Mouse (Mus musculus): ENCODE measurements at regions not wholly inside any gene's neighbourhood (a gene's known extent, or its start where the extent isn't known, plus 50 kb on each side); places are given as distances from the start of the nearest gene placed in this dataset.

DNA sequence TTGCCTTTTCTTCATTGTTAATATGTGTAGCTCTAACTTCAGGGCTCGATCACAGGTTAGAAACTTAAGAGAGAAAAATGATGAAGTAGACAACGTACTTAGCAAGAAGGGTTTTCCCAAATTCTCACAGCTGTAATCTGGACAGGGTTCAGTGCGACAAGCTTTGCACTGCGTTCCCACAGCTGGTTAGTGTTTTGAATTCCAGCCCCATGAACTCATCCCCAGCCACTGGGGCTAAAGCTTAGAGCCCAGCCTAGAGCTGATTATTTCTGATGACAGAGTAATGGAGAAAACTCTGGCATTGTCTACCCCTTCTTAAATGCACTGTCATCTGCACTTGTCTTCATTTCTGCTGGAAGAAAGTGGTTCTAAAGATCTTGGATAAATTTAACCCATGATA, 319.7 kb upstream of the Jag1 start:
- Histone ChIP-seq H3K4me1 (ENCODE audit: control insufficient read depth, insufficient read depth, low read length) (no peaks in the 10 kb centered on the region), H3K27ac (ENCODE audit: insufficient read depth, low read length) (no peak overlapping the region), H3K4me3 (replicated peaks; ENCODE audit: insufficient read depth, low read depth, low read length) (no peak overlapping the region), H3K27me3 (ENCODE audit: control insufficient read depth, insufficient read depth, low read length) (no peaks in the 10 kb centered on the region; the same call in 1 of the 2 replicates)
- WGBS: 85% methylated on average over 4 of the region's 4 CpGs
- DNase-seq: no peak
- TF ChIP-seq CTCF (IDR thresholded peaks at IDR 0.05; ENCODE audit: borderline replicate concordance, insufficient read depth, low read depth, low read length) (no peak), POLR2A (IDR thresholded peaks at IDR 0.05; ENCODE audit: borderline replicate concordance, insufficient read depth, low read length) (no peak)

DNA sequence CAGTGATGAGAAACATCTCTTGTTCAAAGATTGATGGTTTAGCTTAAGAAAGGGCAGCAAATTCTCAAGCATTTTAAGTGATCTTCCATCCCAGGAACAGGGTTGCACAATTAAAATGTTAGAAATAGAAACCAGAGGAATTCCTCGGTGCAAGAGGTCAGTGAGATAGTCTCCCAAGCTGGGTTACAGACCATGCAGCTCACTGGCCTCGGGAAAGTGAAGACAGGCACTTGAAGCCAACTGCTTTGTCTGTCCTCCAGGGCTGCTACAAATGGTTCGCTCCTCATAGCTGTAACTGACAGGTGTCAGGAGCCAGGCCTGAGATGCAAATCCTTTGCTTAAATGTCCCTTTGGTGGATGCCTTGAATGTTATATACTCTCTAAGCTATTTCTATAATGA, 306.2 kb upstream of the Jag1 start:
- TF ChIP-seq CTCF (IDR thresholded peaks at IDR 0.05; ENCODE audit: borderline replicate concordance, insufficient read depth, low read depth, low read length) (no peak), POLR2A (IDR thresholded peaks at IDR 0.05; ENCODE audit: borderline replicate concordance, insufficient read depth, low read length) (no peak)
- Histone ChIP-seq H3K27me3 (ENCODE audit: control insufficient read depth, insufficient read depth, low read length) (no peaks in the 10 kb centered on the region), H3K4me3 (replicated peaks; ENCODE audit: insufficient read depth, low read depth, low read length) (no peak overlapping the region), H3K4me1 (ENCODE audit: control insufficient read depth, insufficient read depth, low read length) (no peaks in the 10 kb centered on the region), H3K27ac (ENCODE audit: insufficient read depth, low read length) (no peak overlapping the region)
- 71% methylated on average over 3 of the region's 3 CpGs for whole genome bisulfite sequencing
- DNase-seq: no peak

- WGBS: 66% methylated on average over 4 of the region's 4 CpGs
- no peak overlapping the region for H3K4me3 ChIP-seq (replicated peaks; ENCODE audit: insufficient read depth, low read depth, low read length)
- H3K27me3 ChIP-seq (ENCODE audit: control insufficient read depth, insufficient read depth, low read length): no peaks in the 10 kb centered on the region
- H3K4me1 ChIP-seq (ENCODE audit: control insufficient read depth, insufficient read depth, low read length): no peaks in the 10 kb centered on the region
- no peak overlapping the region for H3K27ac ChIP-seq (ENCODE audit: insufficient read depth, low read length)
- TF ChIP-seq POLR2A (IDR thresholded peaks at IDR 0.05; ENCODE audit: borderline replicate concordance, insufficient read depth, low read length) (no peak), CTCF (IDR thresholded peaks at IDR 0.05; ENCODE audit: borderline replicate concordance, insufficient read depth, low read depth, low read length) (no peak)
- DNase-seq: no peak
Measured at GRCm38 (mm10) chr2:137419678-137420077, 303.2 kb upstream of the Jag1 start.

DNA sequence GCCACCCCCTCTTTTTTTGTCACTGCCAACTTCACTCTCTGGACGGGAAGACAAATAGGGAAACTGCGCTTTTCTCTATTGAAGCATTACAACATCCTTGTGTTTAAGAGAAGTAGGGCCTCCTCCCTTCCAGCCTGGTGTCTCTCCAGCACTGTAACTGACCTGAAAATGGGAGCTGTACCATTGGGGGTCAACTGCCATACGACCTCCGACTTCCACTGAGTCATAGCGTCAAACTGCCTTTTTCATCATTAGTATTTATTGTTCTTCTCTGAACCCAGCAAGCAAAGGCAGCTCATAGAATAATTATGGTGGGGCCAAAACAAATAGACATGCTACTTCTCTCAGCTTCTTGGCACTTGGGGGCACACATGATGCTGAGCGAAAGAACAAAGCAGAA, 301.2 kb upstream of the Jag1 start:
- Histone ChIP-seq H3K27ac (ENCODE audit: insufficient read depth, low read length) (no peak overlapping the region), H3K4me3 (replicated peaks; ENCODE audit: insufficient read depth, low read depth, low read length) (no peak overlapping the region), H3K4me1 (ENCODE audit: control insufficient read depth, insufficient read depth, low read length) (no peaks in the 10 kb centered on the region), H3K27me3 (ENCODE audit: control insufficient read depth, insufficient read depth, low read length) (no peaks in the 10 kb centered on the region)
- no peak for DNase-seq
- no peak for TF ChIP-seq POLR2A (IDR thresholded peaks at IDR 0.05; ENCODE audit: borderline replicate concordance, insufficient read depth, low read length)
- no peak for TF ChIP-seq CTCF (IDR thresholded peaks at IDR 0.05; ENCODE audit: borderline replicate concordance, insufficient read depth, low read depth, low read length)
- 83% methylated on average over 6 of the region's 6 CpGs for WGBS

DNA sequence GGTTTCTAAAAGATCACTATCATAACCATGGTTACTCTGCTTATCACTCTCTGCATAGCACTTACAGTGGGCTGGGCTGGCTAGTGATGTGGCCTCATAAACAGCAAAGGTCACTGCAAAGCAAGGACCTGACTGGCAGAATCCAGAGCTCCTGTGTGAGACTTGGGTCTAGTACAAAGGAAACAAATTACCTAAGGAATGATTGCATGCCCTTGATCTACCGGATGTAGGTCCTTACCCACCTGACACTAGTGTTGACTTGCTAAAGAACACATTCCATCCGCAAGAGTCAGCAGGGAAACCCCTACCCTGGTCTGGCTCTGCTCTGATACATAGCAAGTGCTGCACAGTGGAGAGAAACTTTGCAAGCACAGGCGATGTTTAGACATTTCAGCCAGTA, 297.0 kb upstream of the Jag1 start:
- H3K4me1 ChIP-seq (ENCODE audit: control insufficient read depth, insufficient read depth, low read length): no peaks in the 10 kb centered on the region
- H3K27me3 ChIP-seq (ENCODE audit: control insufficient read depth, insufficient read depth, low read length): no peaks in the 10 kb centered on the region
- WGBS: 86% methylated on average over 3 of the region's 3 CpGs
- no peak for TF ChIP-seq POLR2A (IDR thresholded peaks at IDR 0.05; ENCODE audit: borderline replicate concordance, insufficient read depth, low read length)
- TF ChIP-seq CTCF (IDR thresholded peaks at IDR 0.05; ENCODE audit: borderline replicate concordance, insufficient read depth, low read depth, low read length): no peak
- H3K27ac ChIP-seq (ENCODE audit: insufficient read depth, low read length): no peak overlapping the region
- DNase-seq: no peak
- H3K4me3 ChIP-seq (replicated peaks; ENCODE audit: insufficient read depth, low read depth, low read length): no peak overlapping the region

GRCm38 (mm10) chr2:137409611-137410010, 293.2 kb upstream of the Jag1 start:
- WGBS: 94% methylated on average over 2 of the region's 2 CpGs
- H3K4me3 ChIP-seq (replicated peaks; ENCODE audit: insufficient read depth, low read depth, low read length): no peak overlapping the region
- no peaks in the 10 kb centered on the region for H3K27me3 ChIP-seq (ENCODE audit: control insufficient read depth, insufficient read depth, low read length)
- DNase-seq: no peak
- H3K27ac ChIP-seq (ENCODE audit: insufficient read depth, low read length): no peak overlapping the region
- no peaks in the 10 kb centered on the region for H3K4me1 ChIP-seq (ENCODE audit: control insufficient read depth, insufficient read depth, low read length)
- TF ChIP-seq CTCF (IDR thresholded peaks at IDR 0.05; ENCODE audit: borderline replicate concordance, insufficient read depth, low read depth, low read length) (no peak), POLR2A (IDR thresholded peaks at IDR 0.05; ENCODE audit: borderline replicate concordance, insufficient read depth, low read length) (no peak)

GRCm38 (mm10) chr2:137408294-137408693, 291.9 kb upstream of the Jag1 start:
- WGBS: 93% methylated on average over 2 of the region's 2 CpGs
- Histone ChIP-seq H3K27me3 (ENCODE audit: control insufficient read depth, insufficient read depth, low read length) (no peaks in the 10 kb centered on the region), H3K27ac (ENCODE audit: insufficient read depth, low read length) (no peak overlapping the region), H3K4me3 (replicated peaks; ENCODE audit: insufficient read depth, low read depth, low read length) (no peak overlapping the region), H3K4me1 (ENCODE audit: control insufficient read depth, insufficient read depth, low read length) (no peaks in the 10 kb centered on the region)
- TF ChIP-seq CTCF (IDR thresholded peaks at IDR 0.05; ENCODE audit: borderline replicate concordance, insufficient read depth, low read depth, low read length): no peak
- no peak for TF ChIP-seq POLR2A (IDR thresholded peaks at IDR 0.05; ENCODE audit: borderline replicate concordance, insufficient read depth, low read length)
- no peak for DNase-seq

DNA sequence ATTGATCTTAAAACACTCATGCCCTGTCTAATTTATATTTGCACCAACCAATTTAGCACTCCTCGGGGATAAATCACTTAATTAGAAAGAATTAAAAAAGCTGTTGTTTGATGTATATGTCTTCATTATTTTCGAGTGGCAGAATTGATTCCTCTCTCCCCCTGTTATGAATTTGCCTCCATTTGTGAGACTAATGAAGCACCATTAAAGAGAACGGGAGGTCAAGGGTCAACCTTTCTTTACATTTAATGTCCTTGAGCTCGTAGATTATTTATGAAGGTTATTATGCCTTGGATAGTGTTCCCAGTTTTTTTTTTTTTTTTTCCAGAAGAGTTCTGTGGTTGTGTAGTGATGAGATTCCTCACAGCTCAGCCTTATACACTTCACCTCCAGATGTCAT, 277.0 kb upstream of the Jag1 start:
- no peak for TF ChIP-seq POLR2A (IDR thresholded peaks at IDR 0.05; ENCODE audit: borderline replicate concordance, insufficient read depth, low read length)
- TF ChIP-seq CTCF (IDR thresholded peaks at IDR 0.05; ENCODE audit: borderline replicate concordance, insufficient read depth, low read depth, low read length): no peak
- no peak overlapping the region for H3K27ac ChIP-seq (ENCODE audit: insufficient read depth, low read length)
- H3K4me3 ChIP-seq (replicated peaks; ENCODE audit: insufficient read depth, low read depth, low read length): no peak overlapping the region
- no peaks in the 10 kb centered on the region for H3K27me3 ChIP-seq (ENCODE audit: control insufficient read depth, insufficient read depth, low read length)
- no peaks in the 10 kb centered on the region for H3K4me1 ChIP-seq (ENCODE audit: control insufficient read depth, insufficient read depth, low read length)
- WGBS: 73% methylated on average over 4 of the region's 4 CpGs
- DNase-seq: no peak

Data from cerebellum, adult 2 months (tissue).